Mouse (Mus musculus): ENCODE results near the gene Rab39.

Rab39 gene

GRCm38 (mm10) chr9:53705992-53706696, at the start of gene Rab39:
Rab39 (minus strand) TSS chr9:53706232.
- in situ Hi-C loops (cut with MboI) = no loop called here

GRCm38 (mm10) chr9:53754801-53755200, 48.8 kb upstream of the Rab39 start:
- in situ Hi-C loops (cut with MboI) = no loop called here

GRCm38 (mm10) chr9:53750899-53751298, 44.9 kb upstream of the Rab39 start:
- in situ Hi-C loops (cut with MboI) = no loop called here

DNA sequence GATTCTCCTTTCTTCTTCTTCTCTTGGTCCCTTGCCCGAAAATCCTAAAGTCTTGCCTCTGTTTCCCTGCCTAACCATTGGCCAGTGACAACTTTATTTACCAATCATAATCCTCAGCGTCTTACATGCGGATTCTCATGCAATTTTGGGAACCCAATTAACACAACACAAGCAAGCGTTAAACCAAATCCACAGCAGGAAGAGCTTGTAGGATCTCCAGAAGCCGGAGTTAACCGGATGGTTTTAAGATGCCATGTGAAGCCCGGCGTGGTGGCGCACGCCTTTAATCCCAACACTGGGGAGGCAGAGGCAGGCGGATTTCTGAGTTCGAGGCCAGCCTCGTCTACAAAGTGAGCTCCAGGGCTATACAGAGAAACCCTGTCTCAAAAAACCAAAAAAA, 44.4 kb upstream of the Rab39 start:
- in situ Hi-C loops (cut with MboI) = no loop called here

DNA sequence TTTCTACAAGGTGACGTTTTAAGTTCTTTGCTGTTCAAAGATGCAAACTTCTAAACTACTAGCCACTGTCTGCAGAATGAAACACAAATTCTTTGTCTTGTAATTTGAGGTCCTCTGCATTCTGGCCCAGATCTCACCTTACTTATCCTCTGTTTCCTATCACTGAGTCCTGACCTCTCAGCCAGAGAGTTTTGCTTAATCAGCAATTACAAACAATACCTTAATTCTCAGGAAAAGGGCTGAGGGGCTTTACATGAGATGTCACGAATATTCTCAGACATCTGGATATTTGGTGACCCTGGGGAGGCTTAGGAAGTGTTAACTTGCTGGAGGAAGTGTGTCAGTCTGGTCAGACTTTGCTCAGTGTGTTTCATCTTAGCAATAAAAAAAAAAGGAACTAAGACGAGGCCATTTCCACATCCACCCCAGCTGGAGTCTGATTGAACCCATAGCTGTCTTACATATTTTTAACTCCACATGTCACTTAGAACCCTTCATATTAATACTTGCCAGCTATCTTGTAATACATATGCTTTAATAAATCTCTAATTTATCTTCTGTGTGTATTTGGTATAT, 34.9 kb upstream of the Rab39 start:
- in situ Hi-C loops (cut with MboI) = no loop called here

DNA sequence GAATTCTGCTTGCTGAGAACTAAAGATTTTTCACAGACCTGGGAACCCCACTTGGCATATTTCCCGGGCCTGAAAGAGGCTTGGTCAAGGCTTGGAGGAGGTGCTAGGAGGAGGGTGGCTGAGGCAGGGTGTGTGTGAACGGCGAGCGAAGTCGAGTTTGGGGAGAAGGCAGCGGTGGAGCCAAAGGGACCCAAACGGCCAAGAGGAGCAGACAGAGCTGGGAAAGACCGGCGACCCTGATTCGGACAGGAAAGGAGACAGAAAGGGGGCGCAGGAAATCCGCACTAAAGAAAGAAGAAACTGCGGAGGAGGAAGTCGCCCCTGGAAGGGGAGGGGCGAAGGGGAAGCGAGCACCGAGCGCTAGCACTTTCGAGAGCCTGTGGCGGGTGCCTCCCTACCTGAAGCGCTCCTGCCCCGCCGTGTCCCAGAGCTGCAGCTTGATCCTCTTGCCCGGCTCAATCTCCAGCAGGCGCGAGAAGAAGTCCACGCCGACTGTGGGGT, 491 bp downstream of the Rab39 start:
- in situ Hi-C loops (cut with MboI) = no loop called here

DNA sequence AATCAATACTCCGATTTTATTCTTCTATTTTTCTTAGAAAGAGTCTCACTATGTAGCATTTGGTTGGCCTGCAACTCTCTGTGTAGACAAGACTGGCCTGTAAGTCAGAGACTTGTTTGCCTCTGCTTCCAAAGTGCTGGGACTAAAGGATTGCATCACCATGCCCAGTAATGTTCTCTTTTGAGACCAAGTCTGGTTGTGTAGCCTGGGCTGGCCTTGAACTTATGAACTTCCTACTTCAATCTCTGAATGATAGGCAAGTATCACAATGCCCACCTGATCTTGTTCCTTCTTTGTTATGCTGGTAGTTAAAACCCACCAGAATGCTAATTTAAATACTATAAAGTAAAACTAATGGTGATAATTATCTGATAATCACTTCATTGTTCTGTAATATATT, 3.0 kb downstream of the Rab39 start:
- in situ Hi-C loops (cut with MboI) = no loop called here

- in situ Hi-C loops (cut with MboI) = no loop called here
Observed at GRCm38 (mm10) chr9:53700496-53700895, 5.5 kb downstream of the Rab39 start.

DNA sequence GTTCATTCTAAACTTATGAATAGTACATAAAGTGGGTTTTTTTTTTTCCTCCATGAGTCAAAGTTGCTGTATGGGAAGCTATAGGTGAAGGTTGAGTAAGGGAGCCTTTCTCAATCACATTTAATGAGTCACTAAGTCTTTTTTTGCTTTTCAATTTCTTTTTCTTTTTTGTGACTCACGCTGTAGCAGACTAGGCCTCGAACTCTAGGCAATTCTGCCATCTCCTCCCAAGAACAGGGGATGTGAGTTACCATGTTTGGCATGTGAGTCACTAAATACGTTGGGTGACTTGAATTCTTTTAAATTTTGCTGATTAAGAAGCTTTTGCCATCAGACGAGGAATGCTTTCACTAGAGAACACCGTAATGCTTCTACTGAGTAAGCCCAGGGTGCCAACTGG, 10.2 kb downstream of the Rab39 start:
- in situ Hi-C loops (cut with MboI) = no loop called here

DNA sequence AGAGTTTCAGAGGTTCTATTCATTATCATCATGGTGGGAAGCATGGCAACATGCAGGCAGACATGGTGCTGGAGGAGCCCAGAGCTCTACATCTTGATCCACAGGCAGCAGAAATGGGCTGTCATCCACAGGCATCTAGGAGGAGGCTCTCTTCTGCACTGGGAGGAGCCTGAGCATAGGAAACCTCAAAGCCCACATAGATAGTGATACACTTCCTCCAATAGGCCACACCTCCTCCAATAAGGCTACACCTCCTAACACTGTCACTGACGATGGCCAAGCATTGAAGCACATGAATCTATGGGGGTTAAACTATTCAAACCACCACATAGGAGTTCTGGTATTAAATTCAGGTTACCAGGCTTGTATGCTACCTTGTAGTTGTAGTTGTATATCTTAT, 12.3 kb downstream of the Rab39 start:
- in situ Hi-C loops (cut with MboI) = no loop called here

GRCm38 (mm10) chr9:53691745-53692670, 14.0 kb downstream of the Rab39 start:
- in situ Hi-C loops (cut with MboI) = no loop called here

GRCm38 (mm10) chr9:53680851-53681250, 25.2 kb downstream of the Rab39 start:
- in situ Hi-C loops (cut with MboI) = no loop called here

- in situ Hi-C loops (cut with MboI) = no loop called here
Observed at GRCm38 (mm10) chr9:53676921-53677320, 29.1 kb downstream of the Rab39 start.

DNA sequence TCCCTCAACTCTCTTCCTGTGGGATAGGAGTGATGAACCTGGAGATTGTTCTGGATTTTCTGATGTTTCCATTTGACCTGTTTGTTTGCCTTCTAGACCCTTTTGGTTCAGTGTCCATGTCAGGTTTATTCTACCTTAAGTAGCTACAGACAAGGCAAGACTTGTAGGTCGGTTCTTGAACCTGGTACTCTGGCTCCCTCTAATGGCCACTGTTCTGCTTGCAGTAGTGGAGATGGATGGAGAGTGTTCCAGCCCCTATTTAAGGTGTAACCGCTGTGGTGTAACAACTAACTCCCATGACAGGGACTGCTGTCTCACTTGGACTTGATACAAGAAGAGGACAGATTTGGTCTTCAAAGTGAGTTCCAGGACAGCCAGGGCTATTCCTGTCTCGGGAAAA, 32.5 kb downstream of the Rab39 start:
- in situ Hi-C loops (cut with MboI) = loop anchor here (25.0 kb wide), 1 partner anchor 436 kb away; the partner anchor contains the start of gene Ddx10

- in situ Hi-C loops (cut with MboI) = loop anchor here (25.0 kb wide), 1 partner anchor 432 kb away; the partner anchor contains the start of gene Ddx10
Observed at GRCm38 (mm10) chr9:53669680-53670219, 36.3 kb downstream of the Rab39 start, which contains the start of gene Cul5. Cul5 (minus strand) TSS chr9:53670014.

- in situ Hi-C loops (cut with MboI) = loop anchor here (25.0 kb wide), 1 partner anchor 430 kb away; the partner anchor contains the start of gene Ddx10
Observed at GRCm38 (mm10) chr9:53667020-53667669, 38.9 kb downstream of the Rab39 start.

DNA sequence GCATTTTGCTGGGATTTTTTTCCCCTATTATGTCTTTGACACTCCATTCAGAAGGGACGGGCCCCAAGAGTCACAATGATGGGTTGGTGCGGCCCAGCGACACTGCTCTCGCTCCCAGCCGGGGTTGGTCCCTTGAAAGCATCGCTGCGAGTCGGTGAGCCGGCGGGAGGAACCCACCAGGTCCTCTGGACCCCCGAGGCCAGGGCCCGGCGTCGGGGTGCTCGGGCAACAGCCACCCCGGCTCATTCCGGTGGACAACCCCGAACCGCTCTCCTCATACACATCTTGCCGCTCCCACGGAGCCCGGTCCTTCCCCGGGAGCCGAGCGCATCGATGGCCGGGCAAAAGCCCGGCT, 39.4 kb downstream of the Rab39 start:
- in situ Hi-C loops (cut with MboI) = loop anchor here (25.0 kb wide), 1 partner anchor 429 kb away; the partner anchor contains the start of gene Ddx10

DNA sequence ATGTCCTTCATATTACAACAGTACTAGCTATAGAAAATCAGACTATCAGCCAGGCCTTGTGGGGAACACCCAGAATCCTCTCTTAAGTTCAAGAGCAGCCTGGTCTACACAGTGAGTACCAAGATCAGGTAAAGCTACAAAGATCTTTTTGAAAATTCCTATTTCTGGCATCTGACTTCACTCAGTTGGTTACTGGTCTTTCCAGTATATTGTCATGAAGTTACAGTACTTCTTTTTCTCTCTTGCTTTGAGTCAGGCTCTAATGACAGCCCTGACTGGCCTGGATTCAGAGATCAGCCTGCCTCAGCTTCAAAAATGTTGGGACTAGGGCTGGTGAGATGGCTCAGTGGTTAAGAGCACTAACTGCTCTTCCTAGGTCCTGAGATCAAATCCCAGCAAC, 40.6 kb downstream of the Rab39 start:
- in situ Hi-C loops (cut with MboI) = loop anchor here (25.0 kb wide), 1 partner anchor 428 kb away; the partner anchor contains the start of gene Ddx10

DNA sequence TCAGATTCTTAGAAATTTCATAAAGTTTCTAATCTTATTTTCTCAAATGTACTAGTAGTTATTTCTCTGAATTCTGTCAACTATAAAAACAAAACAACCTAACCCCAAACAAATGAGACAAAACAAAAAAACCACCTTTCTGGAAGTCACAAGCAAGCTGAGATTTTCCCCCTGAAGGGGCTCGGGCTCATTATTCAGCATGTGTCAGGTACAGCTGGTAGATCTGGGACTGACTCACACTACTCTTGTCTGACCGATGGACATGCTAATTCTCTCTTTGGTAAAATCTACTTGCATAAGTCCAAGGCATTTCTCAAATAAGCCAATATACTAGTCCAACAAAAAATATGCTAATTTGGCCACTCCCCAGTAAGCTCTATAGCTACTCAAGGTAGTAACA, 41.2 kb downstream of the Rab39 start:
- in situ Hi-C loops (cut with MboI) = loop anchor here (25.0 kb wide), 1 partner anchor 428 kb away; the partner anchor contains the start of gene Ddx10

DNA sequence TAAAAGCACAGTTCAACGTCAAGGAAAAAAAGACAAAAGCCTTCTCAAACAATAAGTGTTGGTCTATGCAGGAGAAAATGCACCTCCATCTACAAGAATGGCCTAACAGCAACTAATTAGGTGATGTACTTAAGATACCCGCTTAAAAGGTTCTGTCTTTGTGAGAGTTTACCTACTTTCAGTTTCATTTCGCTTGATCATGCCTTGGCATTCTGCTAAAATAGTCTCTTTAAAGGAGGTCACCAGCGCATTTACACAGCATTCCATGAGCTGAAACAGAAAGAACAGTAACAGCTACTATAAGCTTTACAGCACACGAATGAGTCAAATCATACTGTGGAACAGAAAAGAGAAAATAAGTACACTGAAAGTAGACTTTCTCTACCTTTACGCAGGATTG, 71.2 kb downstream of the Rab39 start:
- in situ Hi-C loops (cut with MboI) = no loop called here

Measured in mature B cell (primary cell).